Mouse (Mus musculus) kidney, postnatal 0 days (tissue): ENCODE data around the gene 4921511M17Rik. TPM values are rescaled to one million over a fixed set of nuclear protein-coding genes. Genes with fewer than 3 reads are reported as not detected.
"Not testable (repeated sequence)": the region's sequence is repeated elsewhere in the genome, so short reads cannot be mapped to it uniquely, and the experiment has no call there.

Experiments used
- ATAC-seq: fragments of 200-750 bp; cut with Nextera tagmentation; replicated peaks from 2 replicates; pipeline ENCODE4 v1.8.0; 2017; ENCODE audit warnings: low read depth, moderate number of reproducible peaks, moderate TSS enrichment, moderate library complexity; ENCODE audit not compliant: low FRiP score
- DNase-seq: peaks from one replicate; pipeline ENCODE4 v3.0.0-alpha.2; 2016; ENCODE audit warnings: low spot score
- H3K27ac ChIP-seq: fragments of 300-500 bp; sonication (generic); 2 replicates; pipeline ENCODE4 v1.5.1; 2014; ENCODE audit warnings: mild to moderate bottlenecking
- H3K27me3 ChIP-seq: fragments of 300-500 bp; sonication (generic); 2 replicates; pipeline ENCODE4 v1.6.1; 2014; ENCODE audit warnings: low read length, mixed read lengths; ENCODE audit not compliant: insufficient read depth
- H3K36me3 ChIP-seq: fragments of 300-500 bp; sonication (generic); 2 replicates; pipeline ENCODE4 v1.6.1; 2014; ENCODE audit warnings: low read length, mixed read lengths; ENCODE audit not compliant: insufficient read depth
- H3K4me1 ChIP-seq: fragments of 300-500 bp; sonication (generic); replicated peaks from 2 replicates; pipeline ENCODE4 v1.6.1; 2014; ENCODE audit warnings: antibody characterized with exemption, low read length, mixed read lengths; ENCODE audit not compliant: insufficient read depth
- H3K4me2 ChIP-seq: fragments of 300-500 bp; sonication (generic); 2 replicates; pipeline ENCODE4 v1.6.1; 2014; ENCODE audit warnings: mild to moderate bottlenecking, low read length, moderate library complexity, mixed read lengths
- H3K4me3 ChIP-seq: fragments of 300-500 bp; sonication (generic); replicated peaks from 2 replicates; pipeline ENCODE4 v1.5.1; 2014; ENCODE audit warnings: low read depth, low read length
- H3K9ac ChIP-seq: fragments of 300-500 bp; sonication (generic); 2 replicates; pipeline ENCODE4 v1.6.1; 2014; ENCODE audit warnings: low read depth, low read length
- H3K9me3 ChIP-seq: fragments of 300-500 bp; sonication (generic); replicated peaks from 2 replicates; pipeline ENCODE4 v1.6.1; 2016; ENCODE audit warnings: low read length, inconsistent platforms, mixed read lengths
- CTCF ChIP-seq: IDR thresholded peaks from 2 replicates; pipeline ENCODE4 v1.5.1; 2016; ENCODE audit warnings: antibody characterized with exemption, low read depth, mild to moderate bottlenecking, moderate library complexity
- WGBS: fragments of 180-500 bp; shearing (Covaris S2); extraction: QIAGEN DNeasy Blood & Tissue Kit; methylation state at CpG from one replicate; pipeline ENCODE4 v1.1.7; 2014; 5-methylcytosine and 5-hydroxymethylcytosine counted together
- polyA plus RNA-seq: library from polyadenylated mRNA; unstranded; fragments of >200 nt; fragmentation: Nextera tagmentation; extraction: Ambion mirVana; gene quantifications from 2 replicates; pipeline ENCODE4 v1.2.1, GENCODE M21; 2015

4921511M17Rik gene
- not detected in 2 replicates for polyA plus RNA-seq

DNA sequence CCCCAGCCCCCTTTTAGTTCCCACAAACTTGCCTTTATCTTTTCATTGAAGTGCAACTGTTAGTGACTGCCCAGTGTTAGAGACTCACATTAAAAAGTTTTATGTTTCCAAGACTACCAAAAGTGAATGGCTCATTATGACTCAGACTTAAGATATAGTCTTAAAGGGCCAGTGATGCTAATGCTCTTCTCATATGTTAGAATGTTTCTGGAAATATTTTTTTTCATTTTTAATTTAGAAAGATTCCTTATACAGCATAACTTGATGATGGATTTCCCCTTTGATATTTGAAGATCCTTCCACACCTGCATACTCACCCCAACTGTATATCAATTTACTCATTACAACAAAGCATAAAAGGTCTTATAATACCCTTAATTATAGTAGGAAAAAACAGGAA lies at the start of gene 4921511M17Rik:
Gene 4921511M17Rik, minus strand, starts transcription at position 101 of the 400 bp plus-strand sequence.
- H3K4me2 ChIP-seq, H3K9me3 ChIP-seq, H3K36me3 ChIP-seq: not testable (repeated sequence)

DNA sequence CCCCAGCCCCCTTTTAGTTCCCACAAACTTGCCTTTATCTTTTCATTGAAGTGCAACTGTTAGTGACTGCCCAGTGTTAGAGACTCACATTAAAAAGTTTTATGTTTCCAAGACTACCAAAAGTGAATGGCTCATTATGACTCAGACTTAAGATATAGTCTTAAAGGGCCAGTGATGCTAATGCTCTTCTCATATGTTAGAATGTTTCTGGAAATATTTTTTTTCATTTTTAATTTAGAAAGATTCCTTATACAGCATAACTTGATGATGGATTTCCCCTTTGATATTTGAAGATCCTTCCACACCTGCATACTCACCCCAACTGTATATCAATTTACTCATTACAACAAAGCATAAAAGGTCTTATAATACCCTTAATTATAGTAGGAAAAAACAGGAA lies 21.3 kb upstream of the 4921511M17Rik start, which contains the start of gene Gm10057:
Gene Gm10057, minus strand, starts transcription at position 101 of the 400 bp plus-strand sequence.
- not testable (repeated sequence) for H3K27me3 ChIP-seq, ATAC-seq, H3K9ac ChIP-seq, H3K4me2 ChIP-seq, H3K36me3 ChIP-seq, H3K4me1 ChIP-seq, DNase-seq, H3K27ac ChIP-seq, H3K4me3 ChIP-seq, H3K9me3 ChIP-seq

More for the DNA sequence above, at the start of gene 4921511M17Rik:
- not testable (repeated sequence) for H3K9ac ChIP-seq, H3K4me1 ChIP-seq, ATAC-seq, H3K4me3 ChIP-seq, DNase-seq, H3K27ac ChIP-seq, H3K27me3 ChIP-seq

DNA sequence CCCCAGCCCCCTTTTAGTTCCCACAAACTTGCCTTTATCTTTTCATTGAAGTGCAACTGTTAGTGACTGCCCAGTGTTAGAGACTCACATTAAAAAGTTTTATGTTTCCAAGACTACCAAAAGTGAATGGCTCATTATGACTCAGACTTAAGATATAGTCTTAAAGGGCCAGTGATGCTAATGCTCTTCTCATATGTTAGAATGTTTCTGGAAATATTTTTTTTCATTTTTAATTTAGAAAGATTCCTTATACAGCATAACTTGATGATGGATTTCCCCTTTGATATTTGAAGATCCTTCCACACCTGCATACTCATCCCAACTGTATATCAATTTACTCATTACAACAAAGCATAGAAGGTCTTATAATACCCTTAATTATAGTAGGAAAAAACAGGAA lies 21.1 kb downstream of the 4921511M17Rik start, which contains the start of gene Samt1:
Gene Samt1, minus strand, starts transcription at position 101 of the 400 bp plus-strand sequence.
- ATAC-seq, H3K27me3 ChIP-seq, H3K27ac ChIP-seq, H3K36me3 ChIP-seq, H3K9ac ChIP-seq, DNase-seq, H3K4me3 ChIP-seq, H3K4me1 ChIP-seq, H3K4me2 ChIP-seq, H3K9me3 ChIP-seq: not testable (repeated sequence)

DNA sequence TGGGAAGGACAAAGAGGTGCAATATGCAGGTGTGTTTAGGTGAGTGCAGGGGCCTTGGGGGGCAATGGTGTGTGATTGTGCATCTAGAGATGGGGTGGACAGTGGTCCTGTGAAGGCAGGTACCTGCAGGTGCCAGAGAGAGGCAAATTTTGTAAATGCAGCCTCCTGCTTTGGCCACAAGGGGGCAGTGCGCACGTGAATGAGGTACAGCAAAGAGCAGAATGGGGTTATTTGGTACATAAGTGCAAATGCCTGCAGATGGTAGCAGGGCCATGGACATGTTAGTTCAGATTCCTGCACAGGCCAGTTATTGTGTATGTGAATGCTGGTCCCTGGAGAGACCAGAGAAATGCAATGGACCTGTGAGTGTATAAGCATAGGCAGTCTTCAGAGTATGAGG lies 56.7 kb downstream of the 4921511M17Rik start:
- not testable (repeated sequence) for H3K4me1 ChIP-seq, DNase-seq, H3K27ac ChIP-seq, H3K27me3 ChIP-seq, H3K4me3 ChIP-seq, H3K9me3 ChIP-seq, H3K36me3 ChIP-seq, H3K4me2 ChIP-seq, ATAC-seq, H3K9ac ChIP-seq
- WGBS: no CpG with 5 or more reads among the region's 2 CpGs

- DNase-seq, H3K27ac ChIP-seq, ATAC-seq, H3K27me3 ChIP-seq, H3K4me2 ChIP-seq, H3K9me3 ChIP-seq, H3K36me3 ChIP-seq, H3K4me1 ChIP-seq, H3K4me3 ChIP-seq, H3K9ac ChIP-seq: not testable (repeated sequence)
- 38% methylated on average over 4 of the region's 4 CpGs for WGBS
Observed at GRCm38 (mm10) chrX:153976467-153976866, 57.2 kb downstream of the 4921511M17Rik start.

DNA sequence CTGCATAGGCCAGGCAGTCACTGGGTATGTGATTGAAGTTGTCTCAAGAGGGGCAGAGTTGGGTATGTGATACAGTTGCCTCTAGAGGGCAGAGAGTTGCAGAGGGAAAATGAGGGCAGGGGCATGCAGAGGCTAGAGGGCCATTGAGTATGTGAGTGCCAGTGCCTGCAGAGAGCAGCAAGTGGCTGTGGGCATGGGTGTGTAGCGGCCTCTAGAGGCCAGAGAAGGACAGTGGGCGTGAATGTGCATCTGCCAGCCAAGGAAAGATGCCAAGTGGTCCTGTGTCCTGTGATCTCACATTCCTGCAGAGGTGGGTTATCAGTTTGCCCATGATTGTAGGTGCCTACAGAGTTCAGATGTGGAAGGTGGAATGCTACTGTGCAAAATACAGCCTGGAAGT lies 59.2 kb downstream of the 4921511M17Rik start:
- WGBS: 29% methylated on average over 2 of the region's 2 CpGs
- TF ChIP-seq CTCF: peak; percentile 57
- H3K9me3 ChIP-seq: no peaks in the 10 kb centered on the region
- peak; percentile 0 for DNase-seq
- H3K27me3 ChIP-seq: no peaks in the 10 kb centered on the region
- H3K27ac ChIP-seq: no peak overlapping the region
- no peak overlapping the region for H3K4me2 ChIP-seq
- no peaks in the 10 kb centered on the region for H3K36me3 ChIP-seq
- no peak overlapping the region for H3K4me3 ChIP-seq
- ATAC-seq: peak; percentile 26; the same call in 1 of the 2 replicates
- H3K9ac ChIP-seq: no peak overlapping the region
- no peaks in the 10 kb centered on the region for H3K4me1 ChIP-seq

Other genes with a start within 250 kb of the 4921511M17Rik start
- gene Spin2c, start 201.6 kb downstream of the 4921511M17Rik start, polyA plus RNA-seq: 13.4 and 13.9 TPM in 2 replicates
- gene Samt1, start 21.2 kb downstream of the 4921511M17Rik start, polyA plus RNA-seq: not detected in 2 replicates
- gene Gm10057, start 21.2 kb upstream of the 4921511M17Rik start, polyA plus RNA-seq: not detected in 2 replicates
- gene Gm15140, start 86.9 kb upstream of the 4921511M17Rik start, polyA plus RNA-seq: not detected in 2 replicates